Mouse (Mus musculus): ENCODE measurements around the gene Mfsd13b. TPM values are rescaled to one million over a fixed set of nuclear protein-coding genes. Genes with fewer than 3 reads are reported as not detected.

Gene Mfsd13b
- total RNA-seq, 2 experiments from 2014 or later = not detected

DNA sequence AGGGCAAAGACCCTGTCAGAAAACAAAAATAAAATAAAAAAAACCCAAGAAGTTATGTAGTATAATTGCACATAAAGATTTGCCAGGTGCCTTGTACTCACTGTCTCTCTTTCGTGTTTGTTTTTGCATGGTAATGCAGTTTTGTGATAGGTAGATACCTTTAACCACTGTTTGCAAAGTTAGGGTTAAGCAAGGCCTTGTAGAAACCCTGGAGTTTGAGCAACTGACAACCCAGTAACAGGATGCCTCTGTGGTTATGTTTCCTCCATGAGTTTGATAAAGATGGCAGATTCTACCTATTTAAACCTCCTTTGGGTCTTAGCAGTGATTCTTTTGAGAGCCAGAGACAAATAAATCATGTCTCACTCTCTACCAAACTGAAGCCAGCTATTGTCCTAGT, 61.2 kb downstream of the Mfsd13b start:
- no peak for DNase-seq

DNA sequence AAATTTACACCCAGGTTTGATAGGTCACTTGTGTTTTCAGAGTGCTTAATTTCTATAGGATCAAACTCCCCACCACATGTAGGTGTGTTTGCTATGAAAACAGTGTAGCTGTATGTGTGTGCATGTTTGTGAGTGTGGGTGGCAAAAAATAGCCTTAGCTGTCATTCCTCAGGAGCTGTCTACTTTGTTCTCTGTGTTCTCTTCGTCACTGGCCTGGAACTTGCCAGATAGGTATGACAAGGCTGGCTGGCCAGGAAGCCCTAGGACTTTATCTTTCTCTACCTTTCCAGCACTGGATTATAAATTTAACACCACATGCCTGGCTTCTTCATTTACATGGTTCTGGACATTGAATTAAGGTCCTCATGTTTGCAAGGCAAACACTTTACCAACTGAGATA, 61.9 kb downstream of the Mfsd13b start:
- peak; percentile 64 to 72 for DNase-seq

DNA sequence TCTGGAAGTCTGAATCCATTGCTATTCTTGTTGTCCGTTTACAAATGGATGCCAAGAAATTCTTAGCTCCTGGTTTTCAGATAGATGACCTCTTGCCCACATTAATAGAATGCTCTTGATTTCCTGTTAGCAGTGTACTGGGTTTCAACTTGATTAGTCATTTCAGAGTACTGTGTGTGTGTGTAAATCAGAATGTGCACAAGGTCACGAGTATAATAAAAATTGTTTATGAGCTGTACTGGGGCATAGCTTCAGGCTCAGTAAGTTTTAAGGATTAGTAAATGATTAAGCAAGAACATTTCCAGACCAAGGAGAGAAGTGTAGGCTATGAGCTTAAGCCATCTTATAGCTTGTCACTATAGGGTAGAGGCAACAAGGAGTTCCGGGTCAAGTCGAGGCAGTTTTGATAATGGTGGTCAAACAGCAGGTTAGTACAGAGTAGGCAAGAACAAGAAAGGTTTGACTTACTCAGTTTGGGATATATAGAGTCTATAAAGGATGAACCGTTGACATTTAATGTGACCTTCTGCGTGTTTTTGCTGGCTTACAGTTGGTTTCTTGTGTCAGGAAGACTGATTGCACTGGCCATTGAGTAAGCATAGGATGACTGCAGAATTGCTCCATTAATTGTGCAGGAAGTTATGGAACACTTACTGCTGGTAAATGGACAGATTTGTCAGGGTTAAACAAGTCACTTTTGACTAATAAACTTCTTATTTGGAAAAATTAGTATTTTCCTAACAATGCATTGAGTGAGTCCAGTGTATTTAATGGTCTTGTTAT, 63.6 kb downstream of the Mfsd13b start:
- DNase-seq = peak in 1 of 2 experiments; percentile 19

DNA sequence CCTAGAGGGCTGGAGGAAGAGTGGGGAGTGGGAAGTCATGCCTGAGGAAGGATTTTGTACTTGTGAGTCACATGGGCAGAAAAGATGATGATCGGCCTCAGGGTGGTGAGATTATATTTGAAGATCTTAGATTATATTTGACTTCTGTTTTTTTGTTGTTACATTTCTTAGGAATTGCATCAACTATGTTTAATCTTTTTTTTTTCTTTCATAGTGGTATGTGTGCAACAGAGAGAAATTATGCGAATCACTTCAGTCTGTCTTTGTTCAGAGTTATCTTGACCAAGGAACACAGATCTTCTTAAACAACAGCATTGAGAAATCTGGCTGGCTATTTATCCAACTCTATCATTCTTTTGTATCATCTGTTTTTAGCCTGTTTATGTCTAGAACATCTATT, 65.3 kb downstream of the Mfsd13b start:
- no peak for DNase-seq

DNA sequence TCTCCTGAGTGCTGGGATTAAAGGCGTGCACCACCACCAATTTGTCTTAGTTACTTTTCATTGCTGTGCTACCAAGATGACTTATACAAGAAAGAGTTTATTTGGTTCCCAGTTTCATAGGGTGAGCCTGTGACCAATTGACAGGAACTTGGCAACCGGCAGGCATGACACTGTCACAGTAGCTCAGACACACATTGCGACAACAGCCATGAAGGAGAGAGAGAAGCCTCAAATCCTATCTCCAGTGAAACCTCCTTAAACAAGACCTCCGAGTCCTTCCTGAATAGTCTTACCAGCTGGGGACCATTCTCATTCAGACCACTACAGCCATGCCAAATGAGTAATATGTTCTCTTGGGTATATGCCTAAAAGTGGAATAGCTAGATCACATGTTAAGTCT, 70.8 kb downstream of the Mfsd13b start:
- DNase-seq = peak in 1 of 2 experiments; percentile 25

DNA sequence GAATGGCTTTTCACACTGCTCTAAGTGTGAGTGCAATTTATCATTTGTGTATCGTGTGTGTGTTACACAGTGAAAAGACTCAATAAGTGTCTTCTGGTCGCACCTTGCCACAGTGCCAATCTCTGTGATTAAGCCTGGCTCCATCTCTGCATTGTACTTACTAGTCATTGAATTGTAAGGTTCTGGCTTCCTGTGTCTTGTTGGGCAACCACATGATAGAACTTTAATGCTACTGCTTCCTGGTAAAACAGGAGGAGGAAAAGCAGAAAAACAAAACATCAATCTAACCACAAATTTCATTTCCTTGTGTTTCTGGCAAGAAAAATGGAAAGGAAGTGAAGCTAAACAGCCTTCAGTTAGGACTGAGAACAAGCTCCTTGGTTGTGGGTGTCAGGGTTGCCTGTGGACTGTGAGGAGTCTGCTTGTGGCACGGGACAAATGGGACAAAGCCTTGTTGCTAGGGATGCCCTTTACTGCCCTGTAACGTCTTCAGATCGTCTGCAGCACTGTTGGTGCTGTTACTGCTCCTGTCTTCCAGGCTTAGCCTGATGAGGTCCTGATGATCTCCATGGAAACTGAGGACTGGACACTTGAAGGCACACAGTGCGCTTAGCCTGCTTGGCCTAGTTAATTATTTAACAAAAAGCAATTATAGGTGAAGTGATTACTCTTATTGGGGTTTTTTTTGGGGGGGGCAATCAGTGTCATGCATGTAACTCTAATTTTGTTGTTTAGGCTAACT, 77.3 kb downstream of the Mfsd13b start:
- no peak for DNase-seq

DNA sequence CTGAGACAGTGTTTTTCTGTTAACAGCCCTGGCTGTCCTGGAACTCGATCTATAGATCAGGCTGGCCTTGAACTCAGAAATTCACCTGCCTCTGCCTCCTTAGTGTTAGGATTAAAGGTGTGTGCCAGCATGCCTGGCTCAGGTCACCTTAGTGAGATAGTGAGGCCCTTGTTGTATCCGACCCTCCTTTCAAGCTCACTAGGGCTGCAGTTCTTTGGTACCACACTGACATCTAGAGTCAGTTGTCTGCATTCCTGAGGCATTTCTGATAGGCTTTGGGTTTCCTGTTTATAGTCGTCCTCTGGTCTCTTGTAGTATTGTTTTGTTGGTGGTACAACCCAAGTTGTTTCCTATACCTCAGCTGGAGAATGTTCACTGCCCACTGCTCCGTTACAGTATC, 82.0 kb downstream of the Mfsd13b start:
- peak; percentile 45 to 49 for DNase-seq

Other genes with a start within 250 kb of the Mfsd13b start
- 1 to 10 TPM; 1.9 to 2.2 TPM for gene Vwa3a, start 243.2 kb upstream of the Mfsd13b start, total RNA-seq (2021)
- under 1 TPM; 0.20 to 0.31 TPM for gene Gm5737, start 170.1 kb upstream of the Mfsd13b start, total RNA-seq (2021)
- 10 to 100 TPM; 23.0 to 23.5 TPM for gene Eef2k, start 139.7 kb upstream of the Mfsd13b start, total RNA-seq (2021)
- 1 to 10 TPM; 8.8 to 9.2 TPM for gene Polr3e, start 64.8 kb upstream of the Mfsd13b start, total RNA-seq (2021)
- 10 to 100 TPM; 10.9 to 12.9 TPM for gene Cdr2, start 197 bp upstream of the Mfsd13b start, total RNA-seq (2021)
- gene Mettl9, start 51.9 kb downstream of the Mfsd13b start, total RNA-seq (2021) = 10 to 100 TPM; 76.9 to 98.0 TPM
- 1 to 10 TPM in 1 of 2 experiments, under 1 TPM in 1; 0.89 to 1.5 TPM for gene Igsf6, start 92.1 kb downstream of the Mfsd13b start, total RNA-seq (2021)
- gene Otoa, start 99.1 kb downstream of the Mfsd13b start, total RNA-seq (2021) = under 1 TPM; 0.05 to 0.18 TPM